Mouse (Mus musculus) liver, embryonic 14.5 days (tissue): Measurements from ENCODE around the gene Vmn1r126. TPM values are rescaled to one million over a fixed set of nuclear protein-coding genes. Genes with fewer than 3 reads are reported as not detected.
"Not testable (repeated sequence)": the region's sequence is repeated elsewhere in the genome, so short reads cannot be mapped to it uniquely, and the experiment has no call there.

Experiments used
- ATAC-seq: fragments of 200-750 bp; cut with Nextera tagmentation; 2 replicates; pipeline ENCODE4 v1.8.0; 2017; ENCODE audit warnings: moderate number of reproducible peaks, mild to moderate bottlenecking, moderate library complexity; ENCODE audit not compliant: insufficient read depth
- DNase-seq, 3 experiments: peaks; one replicate each; pipeline ENCODE4 v3.0.0-alpha.2; 2012 to 2013; ENCODE audit warnings: low read depth in 3 of 3, low spot score in 3 of 3
- H3K27ac ChIP-seq: fragments of 300-500 bp; sonication (generic); 2 replicates; pipeline ENCODE4 v1.5.1; 2014; ENCODE audit warnings: moderate library complexity, mild to moderate bottlenecking, control low read depth, inconsistent platforms
- H3K27me3 ChIP-seq: fragments of 300-500 bp; sonication (generic); 2 replicates; pipeline ENCODE4 v1.6.1; 2014; ENCODE audit warnings: mild to moderate bottlenecking, low read length, moderate library complexity; ENCODE audit not compliant: control insufficient read depth, insufficient read depth
- H3K36me3 ChIP-seq: fragments of 300-500 bp; sonication (generic); replicated peaks from 2 replicates; pipeline ENCODE4 v1.6.1; 2014; ENCODE audit warnings: low read depth; ENCODE audit not compliant: control insufficient read depth, insufficient read depth
- H3K4me1 ChIP-seq, 2 experiments: fragments of 200-500 bp in 1 of 2; fragments of 300-500 bp in 1 of 2; sonication (generic) in 1 of 2; replicated peaks; 2 replicates each; pipeline ENCODE4 v1.6.1; 2012 to 2014; ENCODE audit warnings: antibody characterized with exemption in 1 of 2, inconsistent platforms in 1 of 2, low read length in 1 of 2; ENCODE audit not compliant: control insufficient read depth in 2 of 2, insufficient read depth in 2 of 2
- H3K4me2 ChIP-seq: fragments of 300-500 bp; sonication (generic); 2 replicates; pipeline ENCODE4 v1.6.1; 2014; ENCODE audit warnings: low read depth, mild to moderate bottlenecking, control low read depth, moderate library complexity
- H3K4me3 ChIP-seq, 2 experiments: fragments of 200-500 bp in 1 of 2; fragments of 300-500 bp in 1 of 2; sonication (generic) in 1 of 2; 2 replicates each; pipeline ENCODE4 v1.5.1; 2012 to 2014; ENCODE audit warnings: low read depth in 2 of 2, low read length in 2 of 2, mild to moderate bottlenecking in 2 of 2, control low read depth in 1 of 2, inconsistent platforms in 1 of 2, moderate library complexity in 1 of 2; ENCODE audit not compliant: insufficient read depth in 1 of 2
- H3K9ac ChIP-seq: fragments of 300-500 bp; sonication (generic); replicated peaks from 2 replicates; pipeline ENCODE4 v1.6.1; 2014; ENCODE audit warnings: mild to moderate bottlenecking, control low read depth, moderate library complexity
- H3K9me3 ChIP-seq: fragments of 300-500 bp; sonication (generic); 2 replicates; pipeline ENCODE4 v1.6.1; 2016; ENCODE audit warnings: low read length, mixed read lengths; ENCODE audit not compliant: control insufficient read depth
- whole genome bisulfite sequencing: fragments of 180-500 bp; shearing (Covaris S2); extraction: QIAGEN DNeasy Blood & Tissue Kit; methylation state at CpG from one replicate; pipeline ENCODE4 v1.1.7; 2014; ENCODE audit not compliant: insufficient replicate concordance; 5-methylcytosine and 5-hydroxymethylcytosine counted together
- polyA plus RNA-seq, 2 experiments: library from polyadenylated mRNA; depleted of rRNA in 1 of 2; stranded (reverse) in 1 of 2; unstranded in 1 of 2; fragments of >200 nt; fragmentation: Nextera tagmentation in 1 of 2; extraction: Ambion mirVana in 1 of 2; gene quantifications; 2 replicates each; pipeline versions ENCODE4 v1.2.1 to v1.2.3; 2012 to 2014

Vmn1r126 gene
- not detected in 2 replicates for polyA plus RNA-seq (2012; rRNA removed)
- polyA plus RNA-seq (2014; fragmentation: Nextera tagmentation; extraction: Ambion mirVana) = not detected in 2 replicates

- not testable (repeated sequence) for H3K27ac ChIP-seq, H3K36me3 ChIP-seq, H3K27me3 ChIP-seq, H3K4me3 ChIP-seq, H3K4me1 ChIP-seq, H3K4me2 ChIP-seq, H3K9ac ChIP-seq, H3K9me3 ChIP-seq, DNase-seq, ATAC-seq
- WGBS = no CpG with 5 or more reads among the region's 5 CpGs
These were observed at the start of gene Vmn1r126 for GRCm38 (mm10) chr7:21301367-21301766. Gene Vmn1r126 (minus strand): TSS chr7:21301467.

- not testable (repeated sequence) for H3K36me3 ChIP-seq, H3K4me1 ChIP-seq, H3K27ac ChIP-seq, DNase-seq, H3K4me3 ChIP-seq, H3K9me3 ChIP-seq, H3K27me3 ChIP-seq, H3K9ac ChIP-seq, ATAC-seq, H3K4me2 ChIP-seq
- 38% methylated on average over 1 of the region's 1 CpGs for WGBS
These were observed 47.8 kb upstream of the Vmn1r126 start, which contains the start of gene Vmn1r128 for GRCm38 (mm10) chr7:21349073-21349472. Gene Vmn1r128 (plus strand): TSS chr7:21349373.

- not testable (repeated sequence) for H3K36me3 ChIP-seq, H3K9ac ChIP-seq, H3K27me3 ChIP-seq, ATAC-seq, H3K4me3 ChIP-seq, H3K9me3 ChIP-seq, H3K4me2 ChIP-seq, H3K27ac ChIP-seq, DNase-seq, H3K4me1 ChIP-seq
- WGBS = no CpG with 5 or more reads among the region's 3 CpGs
These were observed 18.5 kb upstream of the Vmn1r126 start, which contains the start of gene Vmn1r127 for GRCm38 (mm10) chr7:21319761-21320160. Gene Vmn1r127 (minus strand): TSS chr7:21319861.

- ATAC-seq, DNase-seq, H3K27ac ChIP-seq, H3K36me3 ChIP-seq, H3K9ac ChIP-seq, H3K4me2 ChIP-seq, H3K9me3 ChIP-seq, H3K4me3 ChIP-seq, H3K4me1 ChIP-seq, H3K27me3 ChIP-seq: not testable (repeated sequence)
- WGBS = 44% methylated on average over 3 of the region's 3 CpGs
These were observed 29.4 kb downstream of the Vmn1r126 start, which contains the start of gene Vmn1r125 for GRCm38 (mm10) chr7:21271879-21272278. Gene Vmn1r125 (plus strand): TSS chr7:21272179.

GRCm38 (mm10) chr7:21260517-21260916 lies 40.8 kb downstream of the Vmn1r126 start, which contains the start of gene Vmn1r124:
Gene Vmn1r124 (minus strand): TSS chr7:21260617.
- not testable (repeated sequence) for DNase-seq, H3K4me3 ChIP-seq, H3K36me3 ChIP-seq, H3K4me2 ChIP-seq, H3K9ac ChIP-seq, ATAC-seq, H3K9me3 ChIP-seq, H3K27ac ChIP-seq, H3K4me1 ChIP-seq, H3K27me3 ChIP-seq
- 56% methylated on average over 4 of the region's 4 CpGs for WGBS

Other genes with a start within 250 kb of the Vmn1r126 start
- not detected in 2 replicates for gene Vmn1r120, start 247.7 kb downstream of the Vmn1r126 start, polyA plus RNA-seq (2012; rRNA removed)
- not detected in 2 replicates for gene Vmn1r120, start 247.7 kb downstream of the Vmn1r126 start, polyA plus RNA-seq (2014; fragmentation: Nextera tagmentation; extraction: Ambion mirVana)
- not detected in 2 replicates for gene Vmn1r121, start 203.0 kb downstream of the Vmn1r126 start, polyA plus RNA-seq (2012; rRNA removed)
- not detected in 2 replicates for gene Vmn1r121, start 203.0 kb downstream of the Vmn1r126 start, polyA plus RNA-seq (2014; fragmentation: Nextera tagmentation; extraction: Ambion mirVana)
- gene Vmn1r122, start 167.3 kb downstream of the Vmn1r126 start, polyA plus RNA-seq (2012; rRNA removed) = not detected in 2 replicates
- not detected in 2 replicates for gene Vmn1r122, start 167.3 kb downstream of the Vmn1r126 start, polyA plus RNA-seq (2014; fragmentation: Nextera tagmentation; extraction: Ambion mirVana)
- gene Vmn1r123, start 139.3 kb downstream of the Vmn1r126 start, polyA plus RNA-seq (2012; rRNA removed) = not detected in 2 replicates
- gene Vmn1r123, start 139.3 kb downstream of the Vmn1r126 start, polyA plus RNA-seq (2014; fragmentation: Nextera tagmentation; extraction: Ambion mirVana) = not detected in 2 replicates
- not detected in 2 replicates for gene Gm5157, start 111.0 kb downstream of the Vmn1r126 start, polyA plus RNA-seq (2012; rRNA removed)
- not detected in 2 replicates for gene Gm5157, start 111.0 kb downstream of the Vmn1r126 start, polyA plus RNA-seq (2014; fragmentation: Nextera tagmentation; extraction: Ambion mirVana)
- not detected in 2 replicates for gene Vmn1r124, start 40.9 kb downstream of the Vmn1r126 start, polyA plus RNA-seq (2012; rRNA removed)
- gene Vmn1r124, start 40.9 kb downstream of the Vmn1r126 start, polyA plus RNA-seq (2014; fragmentation: Nextera tagmentation; extraction: Ambion mirVana) = not detected in 2 replicates
- gene Vmn1r125, start 29.3 kb downstream of the Vmn1r126 start, polyA plus RNA-seq (2012; rRNA removed) = not detected in 2 replicates
- not detected in 2 replicates for gene Vmn1r125, start 29.3 kb downstream of the Vmn1r126 start, polyA plus RNA-seq (2014; fragmentation: Nextera tagmentation; extraction: Ambion mirVana)
- gene Vmn1r127, start 18.4 kb upstream of the Vmn1r126 start, polyA plus RNA-seq (2012; rRNA removed) = not detected in 2 replicates
- gene Vmn1r127, start 18.4 kb upstream of the Vmn1r126 start, polyA plus RNA-seq (2014; fragmentation: Nextera tagmentation; extraction: Ambion mirVana) = not detected in 2 replicates
- not detected in 2 replicates for gene Vmn1r128, start 47.9 kb upstream of the Vmn1r126 start, polyA plus RNA-seq (2012; rRNA removed)
- gene Vmn1r128, start 47.9 kb upstream of the Vmn1r126 start, polyA plus RNA-seq (2014; fragmentation: Nextera tagmentation; extraction: Ambion mirVana) = not detected in 2 replicates
- gene Vmn1r129, start 59.8 kb upstream of the Vmn1r126 start, polyA plus RNA-seq (2012; rRNA removed) = not detected in 2 replicates
- not detected in 2 replicates for gene Vmn1r129, start 59.8 kb upstream of the Vmn1r126 start, polyA plus RNA-seq (2014; fragmentation: Nextera tagmentation; extraction: Ambion mirVana)
- not detected in 2 replicates for gene Gm6882, start 131.3 kb upstream of the Vmn1r126 start, polyA plus RNA-seq (2012; rRNA removed)
- not detected in 2 replicates for gene Gm6882, start 131.3 kb upstream of the Vmn1r126 start, polyA plus RNA-seq (2014; fragmentation: Nextera tagmentation; extraction: Ambion mirVana)
- not detected in 2 replicates for gene Vmn1r130, start 210.3 kb upstream of the Vmn1r126 start, polyA plus RNA-seq (2012; rRNA removed)
- not detected in 2 replicates for gene Vmn1r130, start 210.3 kb upstream of the Vmn1r126 start, polyA plus RNA-seq (2014; fragmentation: Nextera tagmentation; extraction: Ambion mirVana)
- gene Vmn1r131, start 244.6 kb upstream of the Vmn1r126 start, polyA plus RNA-seq (2012; rRNA removed) = not detected in 2 replicates
- not detected in 2 replicates for gene Vmn1r131, start 244.6 kb upstream of the Vmn1r126 start, polyA plus RNA-seq (2014; fragmentation: Nextera tagmentation; extraction: Ambion mirVana)